In genomic region chr2:80581043-80581711, GRCm38 (mm10) we compare ENCODE assay signal across 8 mouse cellular contexts. TPM values are rescaled to one million over a fixed set of nuclear protein-coding genes. Genes with fewer than 3 reads are reported as not detected.
DNase-seq lines count a peak whose midpoint lies in the region.

Gene Nckap1, minus strand, starts transcription at chr2:80581380.

- H3K4me3 ChIP-seq in megakaryocyte, embryonic 14.5 days (replicated peaks) = peak within 1 kb of the TSS; percentile 96

- peaks cover 16% of the 10 kb centered on the region for H3K9me3 ChIP-seq in megakaryocyte, embryonic 14.5 days

- H3K4me1 ChIP-seq in megakaryocyte, embryonic 14.5 days = peaks cover 30% of the 10 kb centered on the region

- peaks cover 3% of the 10 kb centered on the region for H3K27me3 ChIP-seq in megakaryocyte, embryonic 14.5 days (replicated peaks)

- peak; percentile 92 to 97 for DNase-seq in adrenal gland, adult (ENCODE audit: inconsistent age in 2 of 2, low spot score in 1 of 2)
- peak; percentile 80 for DNase-seq in embryo, embryonic 10 days (ENCODE audit: low spot score)
- DNase-seq in gastrocnemius, postnatal 10 days = peak; percentile 91
- peak; percentile 84 for DNase-seq in induced T-regulatory cell, adult 2 months (ENCODE audit: low read depth)
- peak; percentile 80 to 81 for DNase-seq in left cerebral cortex, adult 8-10 months (ENCODE audit: low spot score in 2 of 2)
- DNase-seq in right cerebral cortex, postnatal 14 days = peak; percentile 86
- peak; percentile 85 to 90 for DNase-seq in urinary bladder, postnatal 36 days (ENCODE audit: low spot score in 2 of 2)

- H3K36me3 ChIP-seq in megakaryocyte, embryonic 14.5 days (replicated peaks; ENCODE audit: low read length) = peaks cover 20% of the 10 kb centered on the region

RNA-seq across cellular contexts. Expression of gene Nckap1, which starts in this region (rescaled TPM):
- total RNA-seq in gastrocnemius, postnatal 10 days (2021) = 10 to 100 TPM; 62.3 to 64.2 TPM
- 100 to 1,000 TPM; 371 to 450 (median 413) TPM for total RNA-seq in left cerebral cortex, adult 8-10 months (2022)
- 2.6 and 5.0 TPM in 2 replicates for polyA plus RNA-seq in megakaryocyte, embryonic 14.5 days (2012; ENCODE audit: insufficient read depth, low replicate concordance)

Comparison
In these comparisons a context has a peak if more than half of its experiments do, and no peak if none do; other contexts are left out.
1. Peak in every context shown above with its lines: DNase-seq and H3K4me3 ChIP-seq.
2. RNA of gene Nckap1 (total RNA-seq): 371 to 450 TPM in left cerebral cortex, adult 8-10 months; 62.3 to 64.2 TPM in gastrocnemius, postnatal 10 days; every median in the first group is over 4 times any median in the second.